Mouse (Mus musculus) spleen, adult 2 months (tissue): ENCODE data around the gene Snap47. TPM values are rescaled to one million over a fixed set of nuclear protein-coding genes. Genes with fewer than 3 reads are reported as not detected.

Source experiments
- DNase-seq, 2 experiments: peaks; one replicate each; pipeline versions ENCODE4 v3.0.0 to v3.0.0-alpha.2; 2012 to 2021; ENCODE audit warnings: low spot score in 2 of 2, low read depth in 1 of 2
- H3K27ac ChIP-seq: fragments of 200-500 bp; 2 replicates; pipeline ENCODE4 v1.5.1; 2012; ENCODE audit warnings: low read length, inconsistent platforms; ENCODE audit not compliant: insufficient read depth
- H3K27me3 ChIP-seq: fragments of 200-500 bp; 2 replicates; pipeline ENCODE4 v1.6.1; 2012; ENCODE audit warnings: mild to moderate bottlenecking, moderate library complexity, low read length, inconsistent platforms; ENCODE audit not compliant: control insufficient read depth, insufficient read depth
- H3K36me3 ChIP-seq: fragments of 200-500 bp; 2 replicates; pipeline ENCODE4 v1.6.1; 2012; ENCODE audit warnings: mild to moderate bottlenecking, low read length, inconsistent platforms; ENCODE audit not compliant: control insufficient read depth, insufficient read depth
- H3K4me1 ChIP-seq: fragments of 200-500 bp; 2 replicates; pipeline ENCODE4 v1.6.1; 2011; ENCODE audit warnings: inconsistent platforms; ENCODE audit not compliant: control insufficient read depth, insufficient read depth, insufficient read length
- H3K4me3 ChIP-seq: fragments of 200-500 bp; 2 replicates; pipeline ENCODE4 v1.5.1; 2011; ENCODE audit warnings: mild to moderate bottlenecking, inconsistent platforms; ENCODE audit not compliant: insufficient read depth, insufficient read length; ENCODE audit errors: extremely low read depth
- CTCF ChIP-seq: fragments of 200-500 bp; IDR thresholded peaks from 2 replicates; pipeline ENCODE4 v1.5.1; 2011; ENCODE audit warnings: mild to moderate bottlenecking, inconsistent platforms; ENCODE audit not compliant: insufficient read depth, insufficient read length, insufficient replicate concordance; ENCODE audit errors: extremely low read depth
- POLR2A ChIP-seq: fragments of 200-500 bp; IDR thresholded peaks from 2 replicates; pipeline ENCODE4 v1.6.1; 2011; ENCODE audit warnings: low read depth, low read length, inconsistent platforms
- WGBS: fragments of 180-500 bp; shearing (Covaris S2); methylation state at CpG from one replicate; pipeline ENCODE4 v1.1.7; 2018; 5-methylcytosine and 5-hydroxymethylcytosine counted together
- polyA plus RNA-seq: library from polyadenylated mRNA; depleted of rRNA; stranded (reverse); fragments of >200 nt; gene quantifications from 2 replicates; pipeline ENCODE4 v1.2.3, GENCODE M21; 2012

Snap47 gene
- polyA plus RNA-seq, 1 experiment: 10.8 TPM

DNA sequence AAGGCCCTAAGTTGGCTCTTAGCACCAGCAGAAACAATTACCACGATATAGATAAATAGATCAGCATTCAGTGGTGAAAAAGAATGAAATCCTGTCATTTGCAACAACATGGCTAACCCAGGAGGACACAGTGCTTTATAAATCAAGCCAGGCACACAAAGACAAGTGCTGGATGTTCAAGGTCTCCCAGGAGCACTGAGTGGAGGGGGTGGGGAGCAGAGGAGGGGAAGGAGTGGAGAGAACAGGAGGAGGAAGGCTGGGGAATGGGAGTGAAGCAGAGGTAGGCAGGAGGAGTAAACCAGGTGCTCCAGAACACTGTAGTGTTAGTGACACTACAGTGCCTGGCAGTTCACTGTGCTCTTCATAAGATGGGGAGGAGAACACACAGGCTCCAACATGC, 45.2 kb downstream of the Snap47 start:
- 79% methylated on average over 1 of the region's 1 CpGs for WGBS
- TF ChIP-seq POLR2A: no peak
- no peak for TF ChIP-seq CTCF
- H3K36me3 ChIP-seq: no peaks in the 10 kb centered on the region
- no peak for DNase-seq
- no peaks in the 10 kb centered on the region for H3K27me3 ChIP-seq
- H3K27ac ChIP-seq: no peak overlapping the region
- no peaks in the 10 kb centered on the region for H3K4me1 ChIP-seq
- H3K4me3 ChIP-seq: no peak overlapping the region

DNA sequence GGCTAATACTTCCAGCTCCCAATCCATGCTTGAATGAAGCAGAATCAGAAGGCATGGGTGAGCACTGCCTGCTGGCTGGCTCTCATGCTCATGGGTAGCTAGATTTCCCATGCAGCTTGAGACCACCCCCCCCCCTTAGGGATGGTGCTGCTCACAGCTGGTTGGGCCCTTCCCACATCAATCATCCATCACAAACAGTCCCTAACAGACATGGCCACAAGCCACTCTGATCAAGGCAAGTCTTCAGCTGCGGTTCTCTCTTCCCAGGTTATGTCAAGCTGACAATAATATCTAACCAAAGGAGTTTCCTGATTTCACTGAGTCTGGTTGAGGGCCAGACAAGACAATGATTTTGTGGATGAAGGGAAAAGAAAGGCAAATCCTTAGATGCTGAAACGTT, 50.1 kb downstream of the Snap47 start:
- TF ChIP-seq CTCF: no peak
- no peak for TF ChIP-seq POLR2A
- H3K36me3 ChIP-seq: no peaks in the 10 kb centered on the region
- no peak for DNase-seq
- H3K4me3 ChIP-seq: no peak overlapping the region
- H3K27ac ChIP-seq: no peak overlapping the region
- no peaks in the 10 kb centered on the region; the same call in 1 of the 2 replicates for H3K4me1 ChIP-seq
- no peaks in the 10 kb centered on the region for H3K27me3 ChIP-seq
- whole genome bisulfite sequencing: 50% methylated on average over 2 of the region's 2 CpGs

DNA sequence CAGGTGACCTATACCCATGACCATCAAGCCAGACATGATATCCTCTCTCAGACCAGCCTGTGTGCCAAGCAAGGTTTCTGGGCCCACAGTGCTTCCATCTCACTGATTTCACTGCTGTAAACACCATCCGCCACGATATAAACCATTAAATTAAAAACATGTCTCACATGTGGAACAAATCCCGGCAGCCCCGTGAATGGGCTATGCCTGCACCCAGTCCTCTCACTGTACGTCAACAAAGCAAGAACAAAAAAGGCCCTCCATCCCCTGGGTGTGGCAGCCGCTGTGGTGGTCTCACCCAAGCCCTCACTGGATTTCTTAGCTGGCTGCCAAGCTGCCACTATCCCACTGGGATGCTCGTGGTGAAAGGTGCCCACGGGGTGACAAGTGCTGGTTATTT, 51.2 kb downstream of the Snap47 start:
- TF ChIP-seq CTCF (no peak), POLR2A (no peak)
- Histone ChIP-seq H3K36me3 (no peaks in the 10 kb centered on the region), H3K4me1 (no peaks in the 10 kb centered on the region; the same call in 1 of the 2 replicates), H3K27ac (no peak overlapping the region), H3K4me3 (no peak overlapping the region), H3K27me3 (no peaks in the 10 kb centered on the region)
- no peak for DNase-seq
- WGBS: 89% methylated on average over 8 of the region's 8 CpGs

DNA sequence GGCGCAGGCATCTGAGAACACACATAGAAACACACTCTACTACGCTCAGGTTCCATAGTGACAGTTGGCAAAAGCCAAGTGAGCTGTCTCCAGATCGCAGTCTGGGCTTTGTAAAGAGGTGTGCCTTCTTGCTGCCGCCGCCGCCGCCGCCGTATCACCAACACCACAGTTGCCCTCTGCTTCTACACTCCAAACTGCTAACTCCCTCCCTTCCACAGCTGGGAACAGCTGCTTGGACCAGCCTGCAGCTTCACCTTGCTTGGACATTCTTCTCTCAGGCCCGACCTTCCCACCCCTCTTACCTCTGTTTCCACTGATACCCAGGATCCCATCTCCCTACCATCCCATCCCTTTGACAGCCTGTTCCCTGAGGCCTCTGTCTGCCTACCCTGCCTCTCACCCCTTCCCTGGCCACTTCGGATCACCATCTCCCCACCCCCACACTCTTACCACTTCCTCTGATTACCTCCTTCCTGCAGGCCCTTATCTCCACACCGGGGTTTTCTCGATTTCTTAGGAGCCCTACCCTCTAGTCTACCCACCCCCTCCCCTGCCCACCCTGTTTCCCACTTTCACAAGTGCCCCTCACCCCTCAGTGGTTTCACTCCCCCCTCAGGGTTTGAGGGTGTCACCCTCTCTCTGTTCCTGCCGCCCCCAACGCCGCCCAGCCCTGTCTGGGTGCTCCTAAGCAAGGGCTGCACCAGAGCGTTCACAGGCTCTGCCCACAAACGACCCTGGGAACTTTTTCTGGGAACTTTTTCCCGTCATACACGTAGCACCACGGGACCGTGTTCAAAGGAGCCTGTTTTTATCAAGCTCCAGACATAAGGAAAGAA, 53.2 kb downstream of the Snap47 start:
- H3K27ac ChIP-seq: no peak overlapping the region
- no peak overlapping the region for H3K4me3 ChIP-seq
- WGBS: 24% methylated on average over 22 of the region's 22 CpGs
- TF ChIP-seq POLR2A: no peak
- TF ChIP-seq CTCF: no peak
- no peaks in the 10 kb centered on the region for H3K27me3 ChIP-seq
- H3K4me1 ChIP-seq: no peaks in the 10 kb centered on the region; the same call in 1 of the 2 replicates
- no peak for DNase-seq
- H3K36me3 ChIP-seq: no peaks in the 10 kb centered on the region

DNA sequence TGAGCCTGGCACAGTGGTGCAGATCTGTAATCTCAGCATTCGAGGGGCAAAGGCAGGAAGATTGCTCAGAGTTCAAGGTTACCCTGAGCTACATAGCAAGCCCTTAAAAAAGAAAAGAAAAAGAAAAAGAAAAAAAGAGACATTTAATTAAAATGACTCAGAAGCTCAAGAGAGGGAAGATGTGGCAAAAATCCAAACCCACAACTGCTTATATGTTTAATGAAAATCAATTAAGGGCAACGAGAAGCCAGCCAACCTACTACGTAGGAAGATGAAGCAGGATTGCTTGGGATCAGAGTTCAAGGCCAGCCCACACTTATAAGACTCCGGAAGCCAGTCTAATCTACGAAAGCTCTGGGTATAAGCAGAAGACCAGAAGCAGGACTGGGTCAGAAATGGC, 56.5 kb downstream of the Snap47 start:
- H3K4me1 ChIP-seq: no peaks in the 10 kb centered on the region; the same call in 1 of the 2 replicates
- WGBS: 71% methylated on average over 5 of the region's 5 CpGs
- H3K27ac ChIP-seq: no peak overlapping the region
- TF ChIP-seq CTCF (no peak), POLR2A (no peak)
- no peak overlapping the region for H3K4me3 ChIP-seq
- no peaks in the 10 kb centered on the region for H3K36me3 ChIP-seq
- no peak for DNase-seq
- no peaks in the 10 kb centered on the region for H3K27me3 ChIP-seq

DNA sequence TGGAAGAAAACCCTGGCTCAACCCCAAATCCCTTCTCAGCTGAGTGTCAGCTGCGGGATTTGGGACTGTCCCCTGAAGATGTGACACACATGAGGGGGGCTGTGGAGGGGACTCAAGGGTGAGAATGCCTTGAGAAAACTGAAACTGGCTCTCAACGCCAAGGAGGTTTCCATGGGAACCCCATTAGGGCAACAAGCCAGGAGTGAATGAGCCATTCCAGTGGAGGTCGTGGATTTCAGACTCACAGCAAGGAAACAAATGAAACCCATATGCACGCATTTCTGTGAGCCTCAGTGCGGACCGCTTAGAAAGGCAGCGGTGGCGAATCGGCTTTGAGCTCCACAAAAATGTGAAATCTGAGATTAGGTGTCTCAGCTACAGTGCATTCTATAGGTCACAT, 57.4 kb downstream of the Snap47 start:
- TF ChIP-seq POLR2A (no peak), CTCF (no peak)
- H3K4me1 ChIP-seq: no peaks in the 10 kb centered on the region
- DNase-seq: no peak
- no peak overlapping the region for H3K4me3 ChIP-seq
- 79% methylated on average over 9 of the region's 9 CpGs for WGBS
- H3K27ac ChIP-seq: no peak overlapping the region
- no peaks in the 10 kb centered on the region for H3K27me3 ChIP-seq
- H3K36me3 ChIP-seq: no peaks in the 10 kb centered on the region

- TF ChIP-seq POLR2A (no peak), CTCF (no peak)
- H3K4me3 ChIP-seq: no peak overlapping the region
- H3K4me1 ChIP-seq: no peaks in the 10 kb centered on the region
- H3K27ac ChIP-seq: no peak overlapping the region
- no peak for DNase-seq
- no peaks in the 10 kb centered on the region for H3K27me3 ChIP-seq
- 38% methylated on average over 6 of the region's 6 CpGs for WGBS
- H3K36me3 ChIP-seq: no peaks in the 10 kb centered on the region
Observed at GRCm38 (mm10) chr11:59392300-59392699, 58.7 kb downstream of the Snap47 start.
